Mouse (Mus musculus) E14TG2a.4 (cell line): ENCODE measurements around the gene Sympk.

Experiments used
- H3K27me3 ChIP-seq: 2 replicates; pipeline ENCODE4 v1.6.1; 2014; ENCODE audit warnings: low read length, control low read depth; ENCODE audit not compliant: insufficient read depth
- H3K36me3 ChIP-seq: 2 replicates; pipeline ENCODE4 v1.6.1; 2014; ENCODE audit warnings: low read length, control low read depth; ENCODE audit not compliant: insufficient read depth
- H3K4me1 ChIP-seq: replicated peaks from 2 replicates; pipeline ENCODE4 v1.6.1; 2014; ENCODE audit warnings: low read depth, low read length, control low read depth
- H3K4me3 ChIP-seq: replicated peaks from 2 replicates; pipeline ENCODE4 v1.5.1; 2014; ENCODE audit warnings: mild to moderate bottlenecking, low read length
- H3K9me3 ChIP-seq: 2 replicates; pipeline ENCODE4 v1.6.1; 2014; ENCODE audit warnings: low read length, control low read depth
- CTCF ChIP-seq: conservative IDR thresholded peaks from 2 replicates; pipeline ENCODE4 v1.5.1; 2014; ENCODE audit warnings: low read length
- NANOG ChIP-seq: IDR thresholded peaks from 2 replicates; pipeline ENCODE4 v1.6.1; 2014; ENCODE audit warnings: borderline replicate concordance, low read length, mixed read lengths
- POU5F1 ChIP-seq: IDR thresholded peaks from 2 replicates; pipeline ENCODE4 v1.6.1; 2014; ENCODE audit warnings: low read length, borderline replicate concordance

The Sympk gene

GRCm38 (mm10) chr7:19003902-19004630 is 20.1 kb upstream of the Sympk start, which contains the start of gene Irf2bp1:
TSS of gene Irf2bp1 (plus strand) at chr7:19004044.
- H3K9me3 ChIP-seq, result no peaks in the 10 kb centered on the region
- no peak for TF ChIP-seq NANOG
- no peak for TF ChIP-seq CTCF
- TF ChIP-seq POU5F1, result no peak
- peaks cover 27% of the 10 kb centered on the region for H3K36me3 ChIP-seq
- no peaks in the 10 kb centered on the region for H3K27me3 ChIP-seq
- peak within 1 kb of the TSS; percentile 90 for H3K4me3 ChIP-seq
- H3K4me1 ChIP-seq, result peaks cover 72% of the 10 kb centered on the region

DNA sequence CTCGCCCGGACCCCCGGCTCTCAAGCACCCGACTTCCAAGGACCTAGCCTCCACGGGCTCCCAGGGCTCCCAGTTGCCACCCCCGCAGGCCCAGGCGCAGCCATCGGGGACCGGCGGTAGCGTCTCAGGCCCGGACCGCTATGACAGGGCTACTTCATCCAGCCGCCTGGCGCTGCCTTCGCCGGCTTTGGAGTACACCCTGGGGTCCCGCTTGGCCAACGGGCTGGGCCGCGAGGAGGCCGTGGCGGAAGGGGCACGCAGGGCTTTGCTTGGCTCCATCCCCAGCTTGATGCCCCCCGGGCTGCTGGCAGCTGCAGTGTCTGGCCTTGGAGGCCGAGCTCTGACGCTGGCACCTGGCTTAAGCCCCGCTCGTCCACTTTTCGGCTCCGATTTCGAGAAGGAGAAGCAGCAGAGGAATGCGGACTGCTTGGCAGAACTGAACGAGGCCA is 19.5 kb upstream of the Sympk start:
- peaks cover 27% of the 10 kb centered on the region for H3K36me3 ChIP-seq
- no peaks in the 10 kb centered on the region for H3K27me3 ChIP-seq
- TF ChIP-seq POU5F1 (no peak), NANOG (no peak), CTCF (no peak)
- peak overlapping the region; percentile 90 for H3K4me3 ChIP-seq
- no peaks in the 10 kb centered on the region for H3K9me3 ChIP-seq
- peaks cover 66% of the 10 kb centered on the region for H3K4me1 ChIP-seq

- H3K27me3 ChIP-seq, result 0 out of 2 replicates have a peak, but pooled peaks cover 2% of the 10 kb centered on the region
- peak overlapping the region; percentile 90 for H3K4me3 ChIP-seq
- peaks cover 59% of the 10 kb centered on the region for H3K4me1 ChIP-seq
- H3K9me3 ChIP-seq, result no peaks in the 10 kb centered on the region
- H3K36me3 ChIP-seq, result peaks cover 27% of the 10 kb centered on the region
- TF ChIP-seq POU5F1 (no peak), CTCF (no peak), NANOG (no peak)
These were observed 18.6 kb upstream of the Sympk start for GRCm38 (mm10) chr7:19005417-19006121.

DNA sequence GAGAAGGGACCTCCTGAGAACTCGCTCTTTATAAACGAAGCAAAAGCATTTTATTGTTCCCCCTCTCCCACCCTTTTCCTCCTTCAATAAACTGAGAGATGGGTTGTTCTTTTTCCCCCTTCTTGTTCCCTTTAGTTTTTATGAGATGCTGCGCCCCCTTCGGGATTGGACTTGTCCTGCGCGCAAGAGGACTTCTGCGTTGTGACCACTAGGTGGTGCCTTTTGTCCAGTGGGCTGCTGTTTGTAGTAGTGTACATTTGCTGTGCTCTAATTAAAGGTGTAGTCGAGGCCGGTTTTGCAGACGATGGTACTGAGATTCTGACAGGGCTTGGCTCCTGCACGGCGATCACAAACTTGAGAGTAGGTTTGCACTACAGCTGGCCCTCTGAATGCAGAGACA is 17.7 kb upstream of the Sympk start:
- H3K27me3 ChIP-seq, result 0 out of 2 replicates have a peak, but pooled peaks cover 4% of the 10 kb centered on the region
- peaks cover 51% of the 10 kb centered on the region for H3K4me1 ChIP-seq
- H3K36me3 ChIP-seq, result peaks cover 27% of the 10 kb centered on the region
- H3K9me3 ChIP-seq, result no peaks in the 10 kb centered on the region
- peak overlapping the region; percentile 90 for H3K4me3 ChIP-seq
- no peak for TF ChIP-seq NANOG
- TF ChIP-seq CTCF, result peak; percentile 95
- no peak for TF ChIP-seq POU5F1

DNA sequence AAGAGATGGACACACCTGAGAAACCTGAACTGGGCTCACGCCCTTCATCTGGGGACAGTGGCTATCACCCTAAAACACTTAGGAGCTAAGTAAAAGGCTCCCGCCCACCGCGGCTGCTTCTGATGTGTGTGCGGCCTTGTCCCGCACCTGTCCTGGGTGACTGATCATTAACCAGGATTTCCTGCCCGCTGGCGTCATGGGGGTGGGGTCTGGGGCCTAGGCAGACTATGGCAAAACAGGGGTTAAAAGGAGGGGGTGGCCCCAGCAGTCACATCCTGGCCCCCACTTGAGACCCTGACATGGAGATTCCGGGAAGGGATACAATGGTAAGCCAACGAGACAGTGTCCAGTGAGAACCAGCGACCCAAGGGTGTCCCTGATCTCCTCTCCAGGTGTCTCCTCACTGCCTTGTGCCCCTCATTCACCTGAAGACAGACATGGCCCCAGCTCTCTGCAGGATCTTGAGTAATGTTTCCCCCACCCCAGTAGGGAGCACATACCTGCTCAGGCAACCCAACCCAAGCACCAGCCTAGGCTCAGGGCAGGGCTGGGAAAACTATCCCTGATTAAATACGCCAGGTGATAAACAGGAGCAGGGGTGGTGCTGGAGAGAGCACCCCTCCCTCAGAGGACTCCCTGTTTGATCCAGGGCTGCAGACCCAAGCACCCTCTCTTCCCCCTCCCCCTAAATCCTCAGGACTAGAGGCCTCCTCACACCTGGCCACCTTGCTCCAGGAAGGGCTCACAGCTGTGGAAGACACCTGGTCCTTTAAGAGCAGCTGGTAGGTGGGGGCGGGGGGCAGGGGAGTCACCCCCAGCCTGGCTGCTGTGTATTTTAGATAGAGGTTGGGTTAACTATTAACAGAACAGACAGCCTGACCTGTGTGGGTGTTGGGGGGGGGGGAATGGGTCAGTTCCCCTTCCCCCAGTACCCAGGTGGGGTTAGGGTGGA is 16.9 kb upstream of the Sympk start:
- Histone ChIP-seq H3K36me3 (peaks cover 27% of the 10 kb centered on the region), H3K4me3 (peak overlapping the region; percentile 23), H3K9me3 (no peaks in the 10 kb centered on the region), H3K4me1 (peaks cover 49% of the 10 kb centered on the region), H3K27me3 (peaks cover 9% of the 10 kb centered on the region)
- no peak for TF ChIP-seq NANOG
- TF ChIP-seq CTCF, result no peak
- TF ChIP-seq POU5F1, result no peak

DNA sequence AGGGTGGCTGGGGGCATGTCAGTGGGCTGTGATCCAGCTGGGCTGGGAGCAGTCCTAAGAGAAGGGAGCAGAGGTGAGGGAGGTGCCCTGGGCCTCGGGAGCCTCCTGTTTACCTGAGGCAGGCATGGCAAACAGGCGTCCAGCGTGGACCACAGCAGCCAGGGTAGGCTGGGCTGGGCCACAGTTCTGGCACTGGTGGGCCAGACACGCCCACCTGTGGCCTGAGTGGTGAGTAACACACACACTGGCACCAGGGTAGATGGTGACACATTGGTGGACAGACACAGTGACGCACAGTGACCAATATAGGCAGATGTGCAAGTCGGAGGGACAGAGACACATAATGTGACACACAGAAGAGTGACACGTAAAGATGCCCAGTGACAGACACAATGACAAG is 13.6 kb upstream of the Sympk start:
- TF ChIP-seq CTCF, result no peak
- no peak for TF ChIP-seq NANOG
- no peak for TF ChIP-seq POU5F1
- Histone ChIP-seq H3K27me3 (peaks cover 32% of the 10 kb centered on the region), H3K4me3 (no peak overlapping the region), H3K9me3 (no peaks in the 10 kb centered on the region), H3K36me3 (peaks cover 18% of the 10 kb centered on the region), H3K4me1 (peaks cover 52% of the 10 kb centered on the region)

- H3K4me1 ChIP-seq, result peaks cover 38% of the 10 kb centered on the region
These were observed 12.1 kb upstream of the Sympk start for GRCm38 (mm10) chr7:19012025-19012621.

GRCm38 (mm10) chr7:19012882-19013281 is 11.3 kb upstream of the Sympk start:
- Histone ChIP-seq H3K4me1 (peaks cover 30% of the 10 kb centered on the region), H3K9me3 (no peaks in the 10 kb centered on the region), H3K36me3 (no peaks in the 10 kb centered on the region), H3K4me3 (no peak overlapping the region), H3K27me3 (peaks cover 32% of the 10 kb centered on the region)
- TF ChIP-seq NANOG (no peak), CTCF (no peak), POU5F1 (no peak)

More at GRCm38 (mm10) chr7:19012025-19012621, 12.1 kb upstream of the Sympk start:
- Histone ChIP-seq H3K27me3 (peaks cover 32% of the 10 kb centered on the region), H3K36me3 (peaks cover 5% of the 10 kb centered on the region), H3K4me3 (peak overlapping the region; percentile 69), H3K9me3 (no peaks in the 10 kb centered on the region)
- TF ChIP-seq CTCF (no peak), POU5F1 (no peak), NANOG (no peak)
